Mouse (Mus musculus) heart, adult 2 months (tissue): ENCODE results near the gene Ppp1r35. TPM values are rescaled to one million over a fixed set of nuclear protein-coding genes. Genes with fewer than 3 reads are reported as not detected.
"Not testable (repeated sequence)": the region's sequence is repeated elsewhere in the genome, so short reads cannot be mapped to it uniquely, and the experiment has no call there.

Experiments used
- DNase-seq, 2 experiments: peaks; one replicate each; pipeline ENCODE4 v3.0.0; 2021
- H3K27ac ChIP-seq: fragments of 200-600 bp; 2 replicates; pipeline ENCODE4 v1.8.1; 2022
- H3K27me3 ChIP-seq: fragments of 200-500 bp; 2 replicates; pipeline ENCODE4 v1.6.1; 2012; ENCODE audit warnings: mild to moderate bottlenecking, low read length, inconsistent platforms, mixed read lengths; ENCODE audit not compliant: control insufficient read depth, insufficient read depth
- H3K36me3 ChIP-seq: fragments of 200-500 bp; 2 replicates; pipeline ENCODE4 v1.6.1; 2012; ENCODE audit warnings: low read length, inconsistent platforms; ENCODE audit not compliant: control insufficient read depth, insufficient read depth
- H3K4me1 ChIP-seq: fragments of 200-500 bp; 2 replicates; pipeline ENCODE4 v1.6.1; 2011; ENCODE audit warnings: low read length; ENCODE audit not compliant: control insufficient read depth, insufficient read depth
- H3K4me3 ChIP-seq: fragments of 200-600 bp; 2 replicates; pipeline ENCODE4 v1.8.1; 2022
- H3K79me2 ChIP-seq: fragments of 200-500 bp; replicated peaks from 2 replicates; pipeline ENCODE4 v1.6.1; 2012; ENCODE audit warnings: mild to moderate bottlenecking, inconsistent platforms, low read length, moderate library complexity, mixed read lengths; ENCODE audit not compliant: control insufficient read depth, insufficient read depth
- H3K9ac ChIP-seq: fragments of 200-500 bp; 2 replicates; pipeline ENCODE4 v1.6.1; 2012; ENCODE audit warnings: low read depth, mild to moderate bottlenecking, control low read depth, inconsistent platforms, low read length, mixed read lengths
- CTCF ChIP-seq: fragments of 200-600 bp; IDR thresholded peaks from 2 replicates; pipeline ENCODE4 v1.8.1; 2022; ENCODE audit warnings: antibody characterized with exemption, mild to moderate bottlenecking, moderate library complexity
- EP300 ChIP-seq: fragments of 200-500 bp; IDR thresholded peaks from 2 replicates; pipeline ENCODE4 v1.6.1; 2011; ENCODE audit warnings: low read depth, low read length, control low read depth; ENCODE audit not compliant: insufficient read depth
- POLR2A ChIP-seq: fragments of 200-500 bp; IDR thresholded peaks from 2 replicates; pipeline ENCODE4 v1.6.1; 2011; ENCODE audit warnings: mild to moderate bottlenecking, low read depth, low read length, control low read depth; ENCODE audit not compliant: insufficient read depth
- WGBS: fragments of 180-500 bp; shearing (Covaris S2); methylation state at CpG from one replicate; pipeline ENCODE4 v1.1.7; 2018; 5-methylcytosine and 5-hydroxymethylcytosine counted together
- intact Hi-C: fragments of 180-260 bp; cut with DNase I; formaldehyde crosslinking; loops from one replicate; pipeline ENCODE4 v1.15.1; 2025
- polyA plus RNA-seq: library from polyadenylated mRNA; depleted of rRNA; stranded (reverse); fragments of >200 nt; gene quantifications from 2 replicates; pipeline ENCODE4 v1.2.3, GENCODE M21; 2012
- total RNA-seq, 2 experiments: library from RNA; stranded (reverse); gene quantifications; 2 replicates each; pipeline ENCODE4 v1.2.3; 2021

The Ppp1r35 gene
- total and polyA plus RNA-seq, 3 experiments, result 7.4 to 12.0 (median 10.8) TPM

GRCm38 (mm10) chr5:137749196-137749836 lies 29.3 kb upstream of the Ppp1r35 start:
- TF ChIP-seq EP300, result 0 out of 2 replicates have a peak, but pooled peaks have one; percentile 15
- TF ChIP-seq CTCF, result no peak
- TF ChIP-seq POLR2A, result peak; percentile 44; the same call in 1 of the 2 replicates
- H3K4me1 ChIP-seq, result peaks cover 12% of the 10 kb centered on the region

GRCm38 (mm10) chr5:137750212-137750611 lies 28.4 kb upstream of the Ppp1r35 start:
- H3K79me2 ChIP-seq, DNase-seq, H3K4me3 ChIP-seq, intact Hi-C loops, H3K27me3 ChIP-seq, H3K9ac ChIP-seq: not testable (repeated sequence)
- Histone ChIP-seq H3K36me3 (peaks cover 18% of the 10 kb centered on the region; the same call in 1 of the 2 replicates), H3K27ac (peak overlapping the region; percentile 88), H3K4me1 (peaks cover 11% of the 10 kb centered on the region)
- 83% methylated on average over 8 of the region's 8 CpGs for WGBS

More at GRCm38 (mm10) chr5:137749196-137749836, 29.3 kb upstream of the Ppp1r35 start:
- Histone ChIP-seq H3K27ac (peak overlapping the region; percentile 99), H3K9ac (peak overlapping the region; percentile 37; the same call in 1 of the 2 replicates), H3K27me3 (no peaks in the 10 kb centered on the region), H3K36me3 (peaks cover 18% of the 10 kb centered on the region; the same call in 1 of the 2 replicates), H3K79me2 (no peaks in the 10 kb centered on the region), H3K4me3 (peak overlapping the region; percentile 37)
- intact Hi-C loops, result loop anchor here (5.0 kb wide), 2 partner anchors 217 to 237 kb away; partner anchors contain the start of genes Epo and Gnb2
- DNase-seq, result peak; percentile 37 to 40
- WGBS, result 9% methylated on average over 6 of the region's 6 CpGs

- DNase-seq, result peak; percentile 32 to 41
- Histone ChIP-seq H3K27me3 (no peaks in the 10 kb centered on the region), H3K36me3 (peaks cover 18% of the 10 kb centered on the region; the same call in 1 of the 2 replicates), H3K4me1 (peaks cover 14% of the 10 kb centered on the region), H3K4me3 (no peak overlapping the region), H3K79me2 (no peaks in the 10 kb centered on the region), H3K27ac (peak overlapping the region; percentile 88), H3K9ac (no peak overlapping the region)
- no peak for TF ChIP-seq CTCF
- TF ChIP-seq POLR2A, result peak; percentile 30; the same call in 1 of the 2 replicates
- intact Hi-C loops, result no loop called here
- 64% methylated on average over 13 of the region's 13 CpGs for WGBS
Measured at GRCm38 (mm10) chr5:137751221-137751887, 27.3 kb upstream of the Ppp1r35 start.

GRCm38 (mm10) chr5:137751988-137752387 lies 26.7 kb upstream of the Ppp1r35 start:
- H3K36me3 ChIP-seq, result peaks cover 18% of the 10 kb centered on the region; the same call in 1 of the 2 replicates
- no peak overlapping the region for H3K4me3 ChIP-seq
- H3K27me3 ChIP-seq, result no peaks in the 10 kb centered on the region
- H3K79me2 ChIP-seq, result no peaks in the 10 kb centered on the region
- no peak for TF ChIP-seq EP300
- TF ChIP-seq CTCF, result no peak
- TF ChIP-seq POLR2A, result no peak
- 81% methylated on average over 6 of the region's 6 CpGs for WGBS
- intact Hi-C loops, result no loop called here
- DNase-seq, result no peak
- no peak overlapping the region for H3K9ac ChIP-seq
- H3K27ac ChIP-seq, result peak overlapping the region; percentile 88
- H3K4me1 ChIP-seq, result peaks cover 16% of the 10 kb centered on the region

- DNase-seq, result peak; percentile 61 to 73
- 39% methylated on average over 13 of the region's 13 CpGs for WGBS
- TF ChIP-seq EP300 (peak; percentile 62; the same call in 1 of the 2 replicates), CTCF (no peak), POLR2A (0 out of 2 replicates have a peak, but pooled peaks have one; percentile 34)
- Histone ChIP-seq H3K79me2 (no peaks in the 10 kb centered on the region), H3K4me3 (0 out of 2 replicates have a peak overlapping the region, but pooled peaks have one; percentile 14), H3K36me3 (peaks cover 18% of the 10 kb centered on the region; the same call in 1 of the 2 replicates), H3K27ac (peak overlapping the region; percentile 88), H3K27me3 (no peaks in the 10 kb centered on the region), H3K4me1 (peaks cover 18% of the 10 kb centered on the region), H3K9ac (peak overlapping the region; percentile 36; the same call in 1 of the 2 replicates)
- intact Hi-C loops, result no loop called here
Measured at GRCm38 (mm10) chr5:137753111-137753832, 25.4 kb upstream of the Ppp1r35 start.
